18 mouse cellular contexts compared by ENCODE assay signal in genomic region chr4:131897787-131898186, GRCm38 (mm10). TPM values are rescaled to one million over a fixed set of nuclear protein-coding genes. Genes with fewer than 3 reads are reported as not detected.
A peak's percentile ranks its signal among the peaks of the same experiment; 100 is the strongest.
DNase-seq lines count a peak whose midpoint lies in the region; ATAC-seq lines count a peak whose summit lies in the region.
"Had no signal": no experiment of that assay in that cellular context is flagged by ENCODE, and none has a peak within 500 bp of the region (broad histone marks: within the 10 kb centered on the region; RNA-seq: fewer than 3 reads in every experiment).

No protein-coding gene starts in this region.

- H3K4me2 ChIP-seq in kidney, embryonic 15.5 days: no peak overlapping the region
- H3K4me2 ChIP-seq in intestine, embryonic 15.5 days (replicated peaks): no peak overlapping the region
- H3K4me2 ChIP-seq in forebrain, embryonic 14.5 days (ENCODE audit: low read length): no peak overlapping the region
- H3K4me2 ChIP-seq: forebrain, embryonic 15.5 days; neural tube, embryonic 13.5 days had no signal

- H3K4me3 ChIP-seq in kidney, embryonic 15.5 days (replicated peaks): no peak overlapping the region
- no peak overlapping the region for H3K4me3 ChIP-seq in intestine, embryonic 15.5 days (replicated peaks)
- H3K4me3 ChIP-seq in forebrain, embryonic 14.5 days (ENCODE audit: low read depth, low read length): no peak overlapping the region
- H3K4me3 ChIP-seq: embryonic facial prominence, embryonic 10.5 days; forebrain, embryonic 15.5 days; limb, embryonic 10.5 days; neural tube, embryonic 13.5 days had no signal

- no peaks in the 10 kb centered on the region for H3K9me3 ChIP-seq in kidney, embryonic 15.5 days (replicated peaks)
- no peaks in the 10 kb centered on the region for H3K9me3 ChIP-seq in intestine, embryonic 15.5 days
- no peaks in the 10 kb centered on the region for H3K9me3 ChIP-seq in forebrain, embryonic 14.5 days (replicated peaks; ENCODE audit: control insufficient read depth, low read length)
- H3K9me3 ChIP-seq: forebrain, embryonic 15.5 days; neural tube, embryonic 13.5 days had no signal

- no peak for ATAC-seq in kidney, embryonic 15.5 days (replicated peaks; ENCODE audit: low FRiP score)
- ATAC-seq in intestine, embryonic 15.5 days: peak; percentile 82
- ATAC-seq in forebrain, embryonic 14.5 days: no peak
- ATAC-seq: forebrain, embryonic 15.5 days; hindbrain, postnatal 0 days had no signal

- DNase-seq in kidney, adult 18-20 months: peak; percentile 71
- peak; percentile 39 for DNase-seq in kidney, postnatal 10 days
- DNase-seq in lung, postnatal 10 days: peak; percentile 52
- no peak for DNase-seq in forebrain, embryonic 14.5 days (ENCODE audit: low spot score)
- no peak for DNase-seq in adrenal gland, adult 18-20 months (ENCODE audit: low spot score in 2 of 2)
- no peak for DNase-seq in ovary, postnatal 14 days (ENCODE audit: low spot score)
- DNase-seq: adrenal gland, adult 8-10 months; cerebellum, adult 11-12 months; heart, adult 18-20 months; right cerebral cortex, postnatal 25 days; thymus, postnatal 4 days had no signal

- H3K27ac ChIP-seq in kidney, embryonic 15.5 days: no peak overlapping the region
- no peak overlapping the region for H3K27ac ChIP-seq in intestine, embryonic 15.5 days
- H3K27ac ChIP-seq in forebrain, embryonic 14.5 days (ENCODE audit: low read depth, low read length): no peak overlapping the region
- H3K27ac ChIP-seq: embryonic facial prominence, embryonic 10.5 days; forebrain, embryonic 15.5 days; hindbrain, postnatal 0 days; limb, embryonic 10.5 days; neural tube, embryonic 13.5 days had no signal

- WGBS in kidney, embryonic 15.5 days: 94% methylated on average over 8 of the region's 8 CpGs
- WGBS in intestine, embryonic 15.5 days: 79% methylated on average over 8 of the region's 8 CpGs
- whole genome bisulfite sequencing in forebrain, embryonic 14.5 days: 97% methylated on average over 8 of the region's 8 CpGs

- no peaks in the 10 kb centered on the region for H3K27me3 ChIP-seq in kidney, embryonic 15.5 days
- H3K27me3 ChIP-seq in intestine, embryonic 15.5 days (replicated peaks): no peaks in the 10 kb centered on the region
- H3K27me3 ChIP-seq in forebrain, embryonic 14.5 days (replicated peaks; ENCODE audit: control insufficient read depth, insufficient read depth, low read length): no peaks in the 10 kb centered on the region
- H3K27me3 ChIP-seq: forebrain, embryonic 15.5 days; neural tube, embryonic 13.5 days had no signal

- H3K4me1 ChIP-seq in kidney, embryonic 15.5 days: no peaks in the 10 kb centered on the region
- H3K4me1 ChIP-seq in intestine, embryonic 15.5 days (replicated peaks): no peaks in the 10 kb centered on the region
- H3K4me1 ChIP-seq in forebrain, embryonic 14.5 days (ENCODE audit: control insufficient read depth, insufficient read depth, low read length): no peaks in the 10 kb centered on the region
- H3K4me1 ChIP-seq: embryonic facial prominence, embryonic 10.5 days; forebrain, embryonic 15.5 days; limb, embryonic 10.5 days; neural tube, embryonic 13.5 days had no signal

- H3K9ac ChIP-seq in kidney, embryonic 15.5 days: no peak overlapping the region
- no peak overlapping the region for H3K9ac ChIP-seq in intestine, embryonic 15.5 days
- H3K9ac ChIP-seq in forebrain, embryonic 14.5 days (ENCODE audit: low read length): no peak overlapping the region
- H3K9ac ChIP-seq: forebrain, embryonic 15.5 days; neural tube, embryonic 13.5 days had no signal

- H3K36me3 ChIP-seq in kidney, embryonic 15.5 days: peaks cover 83% of the 10 kb centered on the region
- peaks cover 66% of the 10 kb centered on the region for H3K36me3 ChIP-seq in intestine, embryonic 15.5 days
- H3K36me3 ChIP-seq in forebrain, embryonic 14.5 days (ENCODE audit: control insufficient read depth, insufficient read depth, low read length): peaks cover 84% of the 10 kb centered on the region

RNA-seq across cellular contexts. Expression of gene Tmem200b, which starts 23.8 kb away (rescaled TPM):
- 1.1 and 1.3 TPM in 2 replicates for polyA plus RNA-seq in kidney, embryonic 15.5 days (2015; fragmentation: Nextera tagmentation; extraction: Ambion mirVana)
- 0.74 and 1.2 TPM in 2 replicates for polyA plus RNA-seq in intestine, embryonic 15.5 days (2015; fragmentation: Nextera tagmentation; extraction: Ambion mirVana)
- polyA plus RNA-seq in forebrain, embryonic 14.5 days (2014; fragmentation: Nextera tagmentation; extraction: Ambion mirVana): not detected in 2 replicates
- total RNA-seq in adrenal gland, adult 18-20 months (2021): 10 to 100 TPM in 1 of 2 experiments, 1 to 10 TPM in 1; 6.2 to 11.5 TPM

RNA-seq across cellular contexts. Expression of gene Srsf4, which starts 24.4 kb away (rescaled TPM):
- polyA plus RNA-seq in kidney, embryonic 15.5 days (2015; fragmentation: Nextera tagmentation; extraction: Ambion mirVana): 110 and 114 TPM in 2 replicates
- polyA plus RNA-seq in intestine, embryonic 15.5 days (2015; fragmentation: Nextera tagmentation; extraction: Ambion mirVana): 86.6 and 92.6 TPM in 2 replicates
- polyA plus RNA-seq in forebrain, embryonic 14.5 days (2014; fragmentation: Nextera tagmentation; extraction: Ambion mirVana): 109 and 132 TPM in 2 replicates
- 10 to 100 TPM; 59.7 to 62.5 TPM for total RNA-seq in adrenal gland, adult 18-20 months (2021)

RNA-seq across cellular contexts. Expression of gene Mecr, which starts 54.5 kb away (rescaled TPM):
- polyA plus RNA-seq in kidney, embryonic 15.5 days (2015; fragmentation: Nextera tagmentation; extraction: Ambion mirVana): 45.8 and 47.4 TPM in 2 replicates
- polyA plus RNA-seq in intestine, embryonic 15.5 days (2015; fragmentation: Nextera tagmentation; extraction: Ambion mirVana): 72.6 and 77.4 TPM in 2 replicates
- polyA plus RNA-seq in forebrain, embryonic 14.5 days (2014; fragmentation: Nextera tagmentation; extraction: Ambion mirVana): 33.7 and 35.7 TPM in 2 replicates
- total RNA-seq in adrenal gland, adult 18-20 months (2021): 100 to 1,000 TPM in 1 of 2 experiments, 10 to 100 TPM in 1; 94.4 to 162 TPM

RNA-seq across cellular contexts. Expression of gene Ptpru, which starts 59.7 kb away (rescaled TPM):
- polyA plus RNA-seq in kidney, embryonic 15.5 days (2015; fragmentation: Nextera tagmentation; extraction: Ambion mirVana): 30.3 TPM in 2 replicates
- 4.6 and 4.9 TPM in 2 replicates for polyA plus RNA-seq in intestine, embryonic 15.5 days (2015; fragmentation: Nextera tagmentation; extraction: Ambion mirVana)
- 20.1 and 20.8 TPM in 2 replicates for polyA plus RNA-seq in forebrain, embryonic 14.5 days (2014; fragmentation: Nextera tagmentation; extraction: Ambion mirVana)
- total RNA-seq in adrenal gland, adult 18-20 months (2021): 10 to 100 TPM; 49.3 to 55.5 TPM

Comparison
In these comparisons a context has a peak if more than half of its experiments do, and no peak if none do; other contexts are left out.
1. DNase-seq: peak in kidney, adult 18-20 months (single experiment), kidney, postnatal 10 days (single experiment) and lung, postnatal 10 days (single experiment); none in forebrain, embryonic 14.5 days (single experiment), adrenal gland, adult 18-20 months (0 of 2) and ovary, postnatal 14 days (single experiment).